Mouse (Mus musculus): ENCODE measurements around the gene Dgkh.
"Not testable (repeated sequence)": the region's sequence is repeated elsewhere in the genome, so short reads cannot be mapped to it uniquely, and the experiment has no call there.

Dgkh gene

GRCm38 (mm10) chr14:78732617-78733312, at the start of gene Dgkh:
TSS of gene Dgkh (minus strand) at chr14:78732776.
- peak; percentile 78 for DNase-seq (ENCODE audit: low read depth)

GRCm38 (mm10) chr14:78777215-78777614, 44.6 kb upstream of the Dgkh start:
- no peak for DNase-seq (ENCODE audit: low read depth)

GRCm38 (mm10) chr14:78776659-78777058, 44.1 kb upstream of the Dgkh start:
- no peak for DNase-seq (ENCODE audit: low read depth)

GRCm38 (mm10) chr14:78775699-78776098, 43.1 kb upstream of the Dgkh start:
- DNase-seq (ENCODE audit: low read depth), result no peak

- DNase-seq (ENCODE audit: low read depth), result no peak
Measured at GRCm38 (mm10) chr14:78775226-78775625, 42.6 kb upstream of the Dgkh start.

- DNase-seq (ENCODE audit: low read depth), result no peak
Measured at GRCm38 (mm10) chr14:78770457-78770856, 37.9 kb upstream of the Dgkh start.

- no peak for DNase-seq (ENCODE audit: low read depth)
Measured at GRCm38 (mm10) chr14:78761064-78761463, 28.5 kb upstream of the Dgkh start.

- no peak for DNase-seq (ENCODE audit: low read depth)
Measured at GRCm38 (mm10) chr14:78759491-78759890, 26.9 kb upstream of the Dgkh start.

GRCm38 (mm10) chr14:78755316-78755715, 22.7 kb upstream of the Dgkh start:
- no peak for DNase-seq (ENCODE audit: low read depth)

GRCm38 (mm10) chr14:78748692-78749091, 16.1 kb upstream of the Dgkh start:
- no peak for DNase-seq (ENCODE audit: low read depth)

GRCm38 (mm10) chr14:78747969-78748651, 15.5 kb upstream of the Dgkh start:
- no peak for DNase-seq (ENCODE audit: low read depth)

GRCm38 (mm10) chr14:78747454-78747853, 14.9 kb upstream of the Dgkh start:
- no peak for DNase-seq (ENCODE audit: low read depth)

GRCm38 (mm10) chr14:78734605-78735004, 2.0 kb upstream of the Dgkh start:
- peak; percentile 21 for DNase-seq (ENCODE audit: low read depth)

GRCm38 (mm10) chr14:78734203-78734602, 1.6 kb upstream of the Dgkh start:
- DNase-seq (ENCODE audit: low read depth), result not testable (repeated sequence)

GRCm38 (mm10) chr14:78733366-78734076, 945 bp upstream of the Dgkh start:
- DNase-seq (ENCODE audit: low read depth), result peak; percentile 29

- DNase-seq (ENCODE audit: low read depth), result peak; percentile 38
Measured at GRCm38 (mm10) chr14:78731852-78732616, 542 bp downstream of the Dgkh start.

GRCm38 (mm10) chr14:78731240-78731639, 1.3 kb downstream of the Dgkh start:
- DNase-seq (ENCODE audit: low read depth), result peak; percentile 31

- no peak for DNase-seq (ENCODE audit: low read depth)
Measured at GRCm38 (mm10) chr14:78725976-78726375, 6.6 kb downstream of the Dgkh start.

- peak; percentile 38 for DNase-seq (ENCODE audit: low read depth)
Measured at GRCm38 (mm10) chr14:78725307-78725956, 7.1 kb downstream of the Dgkh start.

GRCm38 (mm10) chr14:78724414-78725306, 7.9 kb downstream of the Dgkh start:
- DNase-seq (ENCODE audit: low read depth), result peak; percentile 58

GRCm38 (mm10) chr14:78723655-78724054, 8.9 kb downstream of the Dgkh start:
- not testable (repeated sequence) for DNase-seq (ENCODE audit: low read depth)
